Mouse (Mus musculus) kidney, adult 10 weeks (tissue): ENCODE data around the gene Tmprss11a. TPM values are rescaled to one million over a fixed set of nuclear protein-coding genes. Genes with fewer than 3 reads are reported as not detected.

Source experiments
- polyA plus RNA-seq: library from polyadenylated mRNA; stranded (reverse); fragments of 350-450 nt; fragmentation: Illumina TruSeq; extraction: RNeasy Lipid Tissue Mini Kit (QIAGEN cat#74804); gene quantifications from one replicate; pipeline ENCODE4 v1.2.3, GENCODE M21; 2014; ENCODE audit warnings: low read depth, low replicate concordance

The Tmprss11a gene
- polyA plus RNA-seq: not detected

GRCm38 (mm10) chr5:86468890-86469289, at the start of gene Tmprss11a:
TSS of gene Tmprss11a (minus strand) at chr5:86468990.

GRCm38 (mm10) chr5:86518500-86518899, 49.7 kb upstream of the Tmprss11a start, which contains the start of gene Tmprss11g:
TSS of gene Tmprss11g (minus strand) at chr5:86518600.

GRCm38 (mm10) chr5:86373320-86373719, 95.5 kb downstream of the Tmprss11a start, which contains the start of gene Tmprss11d:
TSS of gene Tmprss11d (minus strand) at chr5:86373420.

Other genes with a start within 250 kb of the Tmprss11a start
- not detected for gene Tmprss11c, start 179.7 kb downstream of the Tmprss11a start, polyA plus RNA-seq
- gene Tmprss11d, start 95.6 kb downstream of the Tmprss11a start, polyA plus RNA-seq: not detected
- gene Tmprss11g, start 49.6 kb upstream of the Tmprss11a start, polyA plus RNA-seq: not detected
- gene Tmprss11f, start 163.4 kb upstream of the Tmprss11a start, polyA plus RNA-seq: not detected
- gene Tmprss11b, start 207.4 kb upstream of the Tmprss11a start, polyA plus RNA-seq: not detected